Mouse (Mus musculus) limb, embryonic 12.5 days (tissue): ENCODE measurements around the gene Tchh. TPM values are rescaled to one million over a fixed set of nuclear protein-coding genes. Genes with fewer than 3 reads are reported as not detected.
A peak's percentile ranks its signal among the peaks of the same experiment; 100 is the strongest.

Source experiments
- ATAC-seq: fragments of 200-750 bp; cut with Nextera tagmentation; 2 replicates; pipeline ENCODE4 v1.8.0; 2017; ENCODE audit warnings: low read depth, moderate TSS enrichment; ENCODE audit not compliant: insufficient number of reproducible peaks, insufficient read depth, low FRiP score, low TSS enrichment
- H3K27ac ChIP-seq: fragments of 300-500 bp; sonication (generic); 2 replicates; pipeline ENCODE4 v1.5.1; 2016; ENCODE audit warnings: mild to moderate bottlenecking, moderate library complexity
- H3K27me3 ChIP-seq: fragments of 300-500 bp; sonication (generic); 2 replicates; pipeline ENCODE4 v1.6.1; 2016; ENCODE audit warnings: mild to moderate bottlenecking, moderate library complexity
- H3K36me3 ChIP-seq: fragments of 300-500 bp; sonication (generic); 2 replicates; pipeline ENCODE4 v1.6.1; 2016; ENCODE audit warnings: mild to moderate bottlenecking, moderate library complexity
- H3K4me1 ChIP-seq: fragments of 300-500 bp; sonication (generic); replicated peaks from 2 replicates; pipeline ENCODE4 v1.6.1; 2016
- H3K4me2 ChIP-seq: fragments of 300-500 bp; sonication (generic); 2 replicates; pipeline ENCODE4 v1.6.1; 2016; ENCODE audit warnings: mild to moderate bottlenecking, moderate library complexity
- H3K4me3 ChIP-seq: fragments of 300-500 bp; sonication (generic); replicated peaks from 2 replicates; pipeline ENCODE4 v1.5.1; 2016; ENCODE audit warnings: mild to moderate bottlenecking
- H3K9ac ChIP-seq: fragments of 300-500 bp; sonication (generic); replicated peaks from 2 replicates; pipeline ENCODE4 v1.6.1; 2016; ENCODE audit warnings: mild to moderate bottlenecking, moderate library complexity
- H3K9me3 ChIP-seq: fragments of 300-500 bp; sonication (generic); 2 replicates; pipeline ENCODE4 v1.6.1; 2016; ENCODE audit warnings: mild to moderate bottlenecking, moderate library complexity
- WGBS: fragments of 180-500 bp; shearing (Covaris S2); methylation state at CpG from one replicate; pipeline ENCODE4 v1.1.7; 2016; 5-methylcytosine and 5-hydroxymethylcytosine counted together
- polyA plus RNA-seq: library from polyadenylated mRNA; unstranded; fragments of >200 nt; fragmentation: Nextera tagmentation; extraction: Ambion mirVana; gene quantifications from 2 replicates; pipeline ENCODE4 v1.2.1, GENCODE M21; 2016

Tchh gene
- polyA plus RNA-seq, 1 experiment from 2014 or later = 0.71 TPM

GRCm38 (mm10) chr3:93447138-93447841, 5.2 kb downstream of the Tchh start:
- H3K4me2 ChIP-seq = peak overlapping the region; percentile 88
- H3K27me3 ChIP-seq = peaks cover 60% of the 10 kb centered on the region
- ATAC-seq = no peak; the same call in 1 of the 2 replicates
- H3K4me1 ChIP-seq = peaks cover 18% of the 10 kb centered on the region; the same call in 1 of the 2 replicates
- no peaks in the 10 kb centered on the region for H3K36me3 ChIP-seq
- H3K9ac ChIP-seq = peak overlapping the region; percentile 42; the same call in 1 of the 2 replicates
- WGBS = under 1% methylated on average over 59 of the region's 59 CpGs
- peak overlapping the region; percentile 59 for H3K4me3 ChIP-seq
- no peaks in the 10 kb centered on the region for H3K9me3 ChIP-seq
- H3K27ac ChIP-seq = no peak overlapping the region

DNA sequence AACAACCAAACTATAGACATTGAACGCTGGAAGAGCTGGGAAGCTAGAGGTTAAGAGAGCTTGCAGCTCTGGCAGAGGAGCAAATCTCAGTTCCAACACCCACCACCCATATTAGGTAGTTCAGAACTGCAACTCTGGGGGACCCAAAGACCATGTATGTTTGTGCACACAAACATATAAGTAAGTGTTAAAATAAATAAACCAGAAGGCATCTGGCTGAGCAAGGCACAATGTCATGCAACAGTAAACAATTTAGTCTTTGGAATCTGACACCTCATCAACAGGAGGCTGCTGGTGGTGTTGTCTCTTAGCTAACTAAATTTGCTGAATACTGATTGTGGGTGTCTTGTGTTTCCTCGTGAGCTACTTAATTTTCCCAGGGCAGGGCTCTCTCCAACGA, 24.4 kb downstream of the Tchh start:
- H3K9ac ChIP-seq = no peak overlapping the region
- no peaks in the 10 kb centered on the region for H3K36me3 ChIP-seq
- no peak for ATAC-seq
- H3K4me2 ChIP-seq = no peak overlapping the region
- WGBS = 69% methylated on average over 3 of the region's 3 CpGs
- H3K4me1 ChIP-seq = no peaks in the 10 kb centered on the region
- H3K27me3 ChIP-seq = no peaks in the 10 kb centered on the region
- H3K27ac ChIP-seq = no peak overlapping the region
- H3K4me3 ChIP-seq = no peak overlapping the region
- H3K9me3 ChIP-seq = no peaks in the 10 kb centered on the region

- H3K9ac ChIP-seq = no peak overlapping the region
- no peak overlapping the region for H3K4me2 ChIP-seq
- H3K4me1 ChIP-seq = no peaks in the 10 kb centered on the region
- no peaks in the 10 kb centered on the region for H3K9me3 ChIP-seq
- no peaks in the 10 kb centered on the region for H3K27me3 ChIP-seq
- H3K4me3 ChIP-seq = no peak overlapping the region
- ATAC-seq = no peak
- no peaks in the 10 kb centered on the region for H3K36me3 ChIP-seq
- H3K27ac ChIP-seq = no peak overlapping the region
- 78% methylated on average over 4 of the region's 4 CpGs for WGBS
These were observed 25.0 kb downstream of the Tchh start for GRCm38 (mm10) chr3:93467130-93467529.

- 37% methylated on average over 5 of the region's 5 CpGs for WGBS
These were observed 26.4 kb downstream of the Tchh start, which contains the start of gene Tchhl1 for GRCm38 (mm10) chr3:93468561-93468960. TSS of gene Tchhl1 (plus strand) at chr3:93468754.

GRCm38 (mm10) chr3:93469629-93470028, 27.5 kb downstream of the Tchh start:
- Histone ChIP-seq H3K27ac (no peak overlapping the region), H3K4me1 (no peaks in the 10 kb centered on the region), H3K4me3 (no peak overlapping the region), H3K9me3 (no peaks in the 10 kb centered on the region), H3K9ac (no peak overlapping the region), H3K4me2 (no peak overlapping the region), H3K27me3 (no peaks in the 10 kb centered on the region), H3K36me3 (no peaks in the 10 kb centered on the region)
- WGBS = 79% methylated on average over 3 of the region's 3 CpGs
- no peak for ATAC-seq

More at GRCm38 (mm10) chr3:93468561-93468960, 26.4 kb downstream of the Tchh start, which contains the start of gene Tchhl1:
- no peak for ATAC-seq
- no peaks in the 10 kb centered on the region for H3K9me3 ChIP-seq
- H3K36me3 ChIP-seq = no peaks in the 10 kb centered on the region
- no peak within 1 kb of the TSS for H3K27ac ChIP-seq
- no peaks in the 10 kb centered on the region for H3K4me1 ChIP-seq
- no peak within 1 kb of the TSS for H3K9ac ChIP-seq
- H3K4me2 ChIP-seq = no peak within 1 kb of the TSS
- H3K27me3 ChIP-seq = no peaks in the 10 kb centered on the region
- H3K4me3 ChIP-seq = no peak within 1 kb of the TSS

DNA sequence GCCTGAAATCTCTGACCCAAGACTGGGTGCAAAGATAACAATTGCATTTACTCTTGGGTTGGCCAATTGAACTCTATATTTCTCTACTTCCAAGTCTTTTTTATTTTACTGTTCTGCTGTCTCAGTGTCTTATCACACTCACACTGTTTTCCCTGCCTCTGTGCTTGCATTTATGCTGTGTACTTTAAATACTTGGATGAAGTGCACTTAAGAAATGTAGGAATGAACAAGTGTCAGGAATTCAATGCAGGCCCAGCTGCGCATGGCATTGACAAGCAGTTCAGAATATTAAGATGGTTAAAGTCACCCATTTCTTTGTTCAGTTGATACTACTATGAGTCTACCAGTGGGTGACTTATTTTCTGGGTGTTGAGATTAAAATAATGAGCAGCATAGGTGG, 37.9 kb downstream of the Tchh start:
- 96% methylated on average over 1 of the region's 1 CpGs for WGBS
- Histone ChIP-seq H3K27me3 (no peaks in the 10 kb centered on the region), H3K9me3 (no peaks in the 10 kb centered on the region), H3K4me3 (no peak overlapping the region), H3K4me1 (no peaks in the 10 kb centered on the region), H3K4me2 (no peak overlapping the region), H3K9ac (no peak overlapping the region), H3K36me3 (no peaks in the 10 kb centered on the region), H3K27ac (no peak overlapping the region)
- ATAC-seq = no peak

GRCm38 (mm10) chr3:93481982-93482616, 40.0 kb downstream of the Tchh start:
- Histone ChIP-seq H3K4me2 (no peak overlapping the region), H3K36me3 (no peaks in the 10 kb centered on the region), H3K4me1 (no peaks in the 10 kb centered on the region), H3K27ac (no peak overlapping the region), H3K4me3 (no peak overlapping the region), H3K9ac (no peak overlapping the region), H3K27me3 (no peaks in the 10 kb centered on the region), H3K9me3 (no peaks in the 10 kb centered on the region)
- ATAC-seq = no peak
- 52% methylated on average over 2 of the region's 2 CpGs for WGBS

DNA sequence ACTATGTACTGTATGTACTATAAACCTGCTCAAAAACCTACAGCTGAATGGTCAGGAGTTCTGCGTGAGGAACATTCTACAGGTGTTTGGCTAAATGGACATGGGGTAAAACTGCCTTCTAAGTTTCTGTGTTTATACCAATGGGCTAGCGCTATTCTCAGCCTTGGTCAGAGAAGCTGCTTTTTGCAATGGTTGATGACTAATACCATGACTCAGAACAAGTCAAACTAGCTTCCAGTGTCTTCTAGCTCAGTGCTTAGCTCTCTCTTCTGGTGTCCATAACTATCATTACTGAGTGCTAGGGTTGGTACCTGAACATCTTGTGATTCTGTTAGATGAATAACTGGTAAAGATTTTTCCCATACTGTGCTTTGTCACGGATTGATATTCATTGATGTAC, 43.5 kb downstream of the Tchh start:
- Histone ChIP-seq H3K9ac (no peak overlapping the region), H3K36me3 (no peaks in the 10 kb centered on the region), H3K27me3 (no peaks in the 10 kb centered on the region), H3K4me2 (no peak overlapping the region), H3K4me3 (no peak overlapping the region), H3K27ac (no peak overlapping the region), H3K9me3 (no peaks in the 10 kb centered on the region), H3K4me1 (no peaks in the 10 kb centered on the region)
- WGBS = 89% methylated on average over 3 of the region's 3 CpGs
- no peak for ATAC-seq

GRCm38 (mm10) chr3:93488541-93488940, 46.4 kb downstream of the Tchh start:
- ATAC-seq = no peak

DNA sequence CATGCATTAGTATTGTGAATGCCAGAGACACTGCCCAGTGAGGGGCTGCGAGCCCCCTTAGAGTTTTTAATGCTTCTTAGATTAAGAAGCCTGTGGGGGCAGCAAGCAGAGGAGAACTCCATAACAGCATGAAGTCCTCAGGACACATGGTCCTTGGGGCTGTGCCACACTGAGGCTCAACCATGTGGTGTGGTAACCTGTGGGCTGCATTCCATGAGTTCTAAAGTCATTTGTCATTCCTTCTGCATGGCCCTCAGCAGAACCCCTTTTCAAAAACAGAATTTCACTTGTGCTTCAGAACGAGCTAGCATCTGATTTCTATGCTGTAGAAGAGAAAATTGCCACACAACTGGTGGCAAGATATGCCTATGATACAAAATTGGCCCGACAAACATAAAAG, 50.0 kb downstream of the Tchh start:
- 77% methylated on average over 3 of the region's 3 CpGs for WGBS
- H3K4me3 ChIP-seq = no peak overlapping the region
- no peaks in the 10 kb centered on the region for H3K27me3 ChIP-seq
- no peak for ATAC-seq
- H3K9ac ChIP-seq = no peak overlapping the region
- H3K27ac ChIP-seq = no peak overlapping the region
- no peaks in the 10 kb centered on the region for H3K9me3 ChIP-seq
- no peaks in the 10 kb centered on the region for H3K4me1 ChIP-seq
- no peaks in the 10 kb centered on the region for H3K36me3 ChIP-seq
- no peak overlapping the region for H3K4me2 ChIP-seq

More at GRCm38 (mm10) chr3:93488541-93488940, 46.4 kb downstream of the Tchh start:
- no peak overlapping the region for H3K9ac ChIP-seq
- H3K27me3 ChIP-seq = no peaks in the 10 kb centered on the region
- H3K9me3 ChIP-seq = no peaks in the 10 kb centered on the region
- no peaks in the 10 kb centered on the region for H3K36me3 ChIP-seq
- H3K4me3 ChIP-seq = no peak overlapping the region
- 83% methylated on average over 2 of the region's 2 CpGs for WGBS
- H3K27ac ChIP-seq = no peak overlapping the region
- H3K4me2 ChIP-seq = no peak overlapping the region
- no peaks in the 10 kb centered on the region for H3K4me1 ChIP-seq

- no peaks in the 10 kb centered on the region for H3K36me3 ChIP-seq
- H3K4me1 ChIP-seq = no peaks in the 10 kb centered on the region
- ATAC-seq = peak; percentile 82; the same call in 1 of the 2 replicates
- WGBS = 2% methylated on average over 4 of the region's 4 CpGs
- H3K4me2 ChIP-seq = no peak overlapping the region
- H3K9me3 ChIP-seq = no peaks in the 10 kb centered on the region
- no peak overlapping the region for H3K4me3 ChIP-seq
- H3K9ac ChIP-seq = no peak overlapping the region
- no peaks in the 10 kb centered on the region; the same call in 1 of the 2 replicates for H3K27me3 ChIP-seq
- no peak overlapping the region for H3K27ac ChIP-seq
These were observed 51.9 kb downstream of the Tchh start for GRCm38 (mm10) chr3:93493992-93494391.
